Mouse (Mus musculus) olfactory bulb, adult 2 months (tissue): ENCODE results near the gene Tigd3. TPM values are rescaled to one million over a fixed set of nuclear protein-coding genes. Genes with fewer than 3 reads are reported as not detected.

ENCODE experiments used
- H3K27ac ChIP-seq: fragments of 200-500 bp; 2 replicates; pipeline ENCODE4 v1.5.1; 2012; ENCODE audit warnings: low read depth, low read length; ENCODE audit not compliant: insufficient read depth
- H3K4me1 ChIP-seq: fragments of 200-500 bp; 2 replicates; pipeline ENCODE4 v1.6.1; 2012; ENCODE audit warnings: low read length; ENCODE audit not compliant: control insufficient read depth, insufficient read depth
- H3K4me3 ChIP-seq: fragments of 200-500 bp; 2 replicates; pipeline ENCODE4 v1.5.1; 2012; ENCODE audit warnings: mild to moderate bottlenecking, low read depth, low read length, moderate library complexity; ENCODE audit not compliant: insufficient read depth
- CTCF ChIP-seq: fragments of 200-500 bp; IDR thresholded peaks from 2 replicates; pipeline ENCODE4 v1.5.1; 2012; ENCODE audit warnings: low read depth, mild to moderate bottlenecking, low read length, moderate library complexity; ENCODE audit not compliant: insufficient read depth
- POLR2A ChIP-seq: fragments of 200-500 bp; IDR thresholded peaks from 2 replicates; pipeline ENCODE4 v1.6.1; 2012; ENCODE audit warnings: mild to moderate bottlenecking, low read depth, low read length, moderate library complexity; ENCODE audit not compliant: insufficient read depth
- WGBS: fragments of 180-500 bp; shearing (Covaris S2); methylation state at CpG from one replicate; pipeline ENCODE4 v1.1.7; 2018; 5-methylcytosine and 5-hydroxymethylcytosine counted together
- polyA plus RNA-seq: library from polyadenylated mRNA; stranded (reverse); fragments of >200 nt; gene quantifications from 2 replicates; pipeline ENCODE4 v1.2.4, GENCODE M21; 2012; ENCODE audit warnings: low replicate concordance; ENCODE audit not compliant: missing spikeins, insufficient read depth, insufficient read length

Tigd3 gene
- polyA plus RNA-seq, 1 experiment: not detected

- Histone ChIP-seq H3K4me3 (peak overlapping the region; percentile 38), H3K4me1 (peaks cover 11% of the 10 kb centered on the region), H3K27ac (peak overlapping the region; percentile 58; the same call in 1 of the 2 replicates)
- WGBS: 13% methylated on average over 6 of the region's 6 CpGs
- TF ChIP-seq CTCF (no peak), POLR2A (no peak)
Measured at GRCm38 (mm10) chr19:5910221-5910620, 16.3 kb upstream of the Tigd3 start.

DNA sequence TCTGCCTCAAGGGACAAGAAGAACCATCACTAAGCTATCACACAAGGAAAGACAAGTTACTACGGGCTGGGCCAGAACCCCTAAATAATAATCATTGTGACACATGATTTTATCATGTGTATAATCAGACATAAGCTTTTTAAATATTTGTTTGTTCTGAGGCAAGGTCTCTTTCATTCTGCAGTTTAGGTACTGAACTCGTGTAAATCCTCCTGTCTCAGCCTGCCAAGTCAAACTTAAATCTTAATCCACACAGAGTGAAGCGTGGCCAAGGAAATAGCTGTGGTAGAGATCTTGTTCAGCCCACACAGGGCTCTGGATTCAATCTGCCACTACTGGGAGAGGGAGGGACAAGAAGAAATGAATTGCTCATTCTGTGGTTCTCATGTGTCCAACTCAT lies 13.3 kb upstream of the Tigd3 start:
- no peak for TF ChIP-seq POLR2A
- no peak for TF ChIP-seq CTCF
- Histone ChIP-seq H3K4me3 (no peak overlapping the region), H3K27ac (no peak overlapping the region), H3K4me1 (peaks cover 4% of the 10 kb centered on the region)
- 70% methylated on average over 3 of the region's 3 CpGs for WGBS

DNA sequence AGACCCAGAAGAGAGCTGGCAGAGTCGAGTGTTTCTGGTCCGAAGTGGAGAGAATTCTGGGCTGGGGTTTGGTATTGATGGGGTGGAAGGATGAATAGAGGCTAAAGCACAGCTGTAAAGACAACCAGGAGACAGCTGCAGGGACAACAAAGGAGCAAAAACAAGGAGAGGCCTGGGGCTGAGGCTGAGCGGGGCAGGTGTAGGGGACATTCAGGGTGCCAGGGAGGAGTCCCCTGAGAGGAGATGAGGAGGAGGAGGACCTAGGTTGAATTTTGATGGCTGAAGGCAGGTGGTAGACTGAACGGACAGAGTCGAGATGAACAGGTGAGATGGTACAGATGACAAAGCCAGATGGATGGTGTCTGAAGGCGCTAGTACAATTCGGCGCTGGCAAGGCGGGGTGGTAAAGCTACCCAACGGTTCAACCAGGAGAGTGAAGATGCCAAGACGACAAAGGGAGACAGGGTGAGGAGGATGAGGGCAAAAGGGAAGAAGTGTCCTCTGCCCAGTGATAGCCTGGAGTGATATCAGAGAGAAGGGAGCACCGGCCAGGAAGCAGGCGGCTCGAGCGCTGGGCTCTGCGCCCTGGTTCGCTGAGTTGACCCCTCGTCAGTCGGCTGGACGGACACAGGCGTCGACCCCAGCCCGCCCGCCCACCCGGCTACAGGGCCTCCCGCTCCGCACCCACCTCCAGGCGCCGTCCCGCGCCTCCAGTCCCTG lies 507 bp downstream of the Tigd3 start:
- Histone ChIP-seq H3K27ac (no peak overlapping the region), H3K4me3 (peak overlapping the region; percentile 68), H3K4me1 (peaks cover 21% of the 10 kb centered on the region)
- TF ChIP-seq CTCF (no peak), POLR2A (no peak)
- WGBS: 5% methylated on average over 23 of the region's 31 CpGs

DNA sequence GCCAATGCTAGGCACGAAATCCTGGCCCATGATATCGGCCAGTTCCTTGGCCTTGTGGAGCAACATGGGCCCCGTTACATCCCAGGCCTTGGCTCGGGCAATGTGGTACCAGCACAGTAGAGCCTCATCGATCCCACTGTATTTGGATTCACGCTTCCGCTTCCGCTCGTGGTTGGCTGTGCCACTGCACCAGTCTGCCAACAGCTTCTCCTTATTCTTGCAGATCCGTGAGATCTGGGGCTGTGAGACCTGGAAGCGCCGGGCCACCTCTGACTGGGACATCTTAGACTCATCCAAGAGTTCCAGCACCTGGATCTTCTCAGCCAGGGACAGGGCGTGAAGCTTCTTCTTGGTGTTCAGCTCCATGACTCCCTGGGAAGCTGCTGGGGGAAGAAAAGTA lies 1.2 kb downstream of the Tigd3 start:
- TF ChIP-seq POLR2A: no peak
- TF ChIP-seq CTCF: no peak
- Histone ChIP-seq H3K4me1 (peaks cover 21% of the 10 kb centered on the region), H3K4me3 (peak overlapping the region; percentile 68; the same call in 1 of the 2 replicates), H3K27ac (no peak overlapping the region)
- WGBS: 74% methylated on average over 13 of the region's 13 CpGs

GRCm38 (mm10) chr19:5892262-5892661 lies 1.7 kb downstream of the Tigd3 start:
- Histone ChIP-seq H3K27ac (no peak overlapping the region), H3K4me1 (peaks cover 21% of the 10 kb centered on the region), H3K4me3 (no peak overlapping the region)
- TF ChIP-seq CTCF (no peak), POLR2A (no peak)
- WGBS: 91% methylated on average over 7 of the region's 7 CpGs

GRCm38 (mm10) chr19:5891521-5892258 lies 2.3 kb downstream of the Tigd3 start:
- no peak overlapping the region for H3K4me3 ChIP-seq
- H3K4me1 ChIP-seq: peaks cover 21% of the 10 kb centered on the region
- TF ChIP-seq POLR2A: no peak
- WGBS: 87% methylated on average over 12 of the region's 12 CpGs
- no peak overlapping the region for H3K27ac ChIP-seq

DNA sequence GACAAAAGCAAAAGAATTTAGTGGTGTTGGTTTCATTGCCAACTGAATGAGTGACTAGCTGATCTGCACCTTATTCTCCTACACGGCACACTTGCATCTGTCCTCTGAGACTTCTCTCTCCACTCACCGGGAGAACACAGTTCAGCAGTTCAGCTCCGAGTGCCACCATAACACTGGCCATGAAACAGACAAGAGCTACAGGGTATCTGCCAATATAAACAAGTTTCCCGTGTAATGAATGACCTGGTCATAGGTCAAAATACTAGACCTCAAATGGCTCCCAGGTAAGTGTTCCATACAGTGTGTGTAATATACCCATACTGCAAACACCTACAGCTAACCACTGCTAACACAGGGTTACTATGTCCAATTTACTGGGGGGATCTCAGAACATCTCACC lies 4.7 kb downstream of the Tigd3 start:
- 71% methylated on average over 4 of the region's 4 CpGs for WGBS

DNA sequence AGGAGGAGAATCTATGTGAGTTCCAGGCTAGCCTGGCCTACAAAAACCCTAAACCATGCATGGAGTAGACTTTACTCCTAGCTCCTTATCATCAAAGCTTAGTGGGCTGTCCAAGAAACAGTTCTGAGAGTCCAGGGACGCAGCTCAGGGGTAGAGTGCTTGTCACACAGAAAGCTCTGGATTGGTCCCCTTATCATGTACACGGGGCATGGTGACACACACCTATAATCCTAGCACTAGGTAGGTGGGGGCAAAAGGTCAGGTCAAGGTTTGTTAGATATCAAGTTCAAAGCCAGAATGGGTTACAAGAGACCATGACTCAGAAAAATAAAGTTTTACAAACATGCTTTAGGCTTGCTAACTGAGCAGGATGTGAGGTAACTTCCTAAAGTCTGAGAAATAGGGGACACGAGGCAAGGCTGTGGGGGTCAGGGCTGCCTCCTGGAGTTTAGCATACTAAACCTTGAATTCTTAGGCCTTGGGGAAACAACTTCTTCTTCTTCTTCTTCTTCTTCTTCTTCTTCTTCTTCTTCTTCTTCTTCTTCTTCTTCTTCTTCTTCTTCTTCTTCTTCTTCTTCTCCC lies 6.6 kb downstream of the Tigd3 start:
- WGBS: 84% methylated on average over 3 of the region's 3 CpGs
- Histone ChIP-seq H3K27ac (no peak overlapping the region), H3K4me3 (no peak overlapping the region), H3K4me1 (peaks cover 8% of the 10 kb centered on the region)
- TF ChIP-seq POLR2A (no peak), CTCF (no peak)

More for the DNA sequence above, 4.7 kb downstream of the Tigd3 start:
- peaks cover 21% of the 10 kb centered on the region for H3K4me1 ChIP-seq
- no peak overlapping the region for H3K4me3 ChIP-seq
- no peak overlapping the region for H3K27ac ChIP-seq
- TF ChIP-seq POLR2A (no peak), CTCF (no peak)

DNA sequence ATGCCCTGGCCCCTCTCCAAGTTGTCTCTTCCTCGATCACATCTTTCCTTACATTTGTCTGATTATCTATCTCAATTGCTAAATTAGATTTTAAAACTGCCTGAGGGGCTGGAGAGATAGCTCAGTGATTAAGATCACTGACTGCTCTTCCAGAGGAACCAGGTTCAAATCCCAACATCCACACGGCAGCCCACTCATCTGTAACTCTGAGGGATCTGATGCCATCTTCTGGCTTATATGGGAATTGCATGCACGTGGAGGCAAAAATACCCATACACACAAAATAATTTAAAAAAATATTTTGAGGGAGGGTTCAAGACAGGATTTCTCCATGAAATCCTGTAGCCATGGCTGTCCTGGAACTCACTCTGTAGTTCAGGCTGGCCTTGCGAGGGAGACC lies 8.1 kb downstream of the Tigd3 start:
- Histone ChIP-seq H3K4me3 (no peak overlapping the region), H3K4me1 (no peaks in the 10 kb centered on the region), H3K27ac (no peak overlapping the region)
- WGBS: 53% methylated on average over 4 of the region's 4 CpGs
- TF ChIP-seq CTCF: no peak
- TF ChIP-seq POLR2A: no peak
